Mouse (Mus musculus): ENCODE measurements at regions not wholly inside any gene's neighbourhood (a gene's known extent, or its start where the extent isn't known, plus 50 kb on each side); places are given as distances from the start of the nearest gene placed in this dataset.

- no peak for TF ChIP-seq CTCF (IDR thresholded peaks at IDR 0.05; ENCODE audit: insufficient read depth, low read length)
- no peak for TF ChIP-seq POLR2A (IDR thresholded peaks at IDR 0.05; ENCODE audit: borderline replicate concordance, extremely low read depth, low read depth, low read length)
Measured at GRCm38 (mm10) chr9:41238395-41239096, 77.0 kb upstream of the Ubash3b start.
